Mouse (Mus musculus) spleen, adult 2 months (tissue): ENCODE data around the gene D230025D16Rik. TPM values are rescaled to one million over a fixed set of nuclear protein-coding genes. Genes with fewer than 3 reads are reported as not detected.
"Not testable (repeated sequence)": the region's sequence is repeated elsewhere in the genome, so short reads cannot be mapped to it uniquely, and the experiment has no call there.

ENCODE experiments used
- DNase-seq, 2 experiments: peaks; one replicate each; pipeline versions ENCODE4 v3.0.0 to v3.0.0-alpha.2; 2012 to 2021; ENCODE audit warnings: low spot score in 2 of 2, low read depth in 1 of 2
- H3K27ac ChIP-seq: fragments of 200-500 bp; 2 replicates; pipeline ENCODE4 v1.5.1; 2012; ENCODE audit warnings: low read length, inconsistent platforms; ENCODE audit not compliant: insufficient read depth
- H3K27me3 ChIP-seq: fragments of 200-500 bp; 2 replicates; pipeline ENCODE4 v1.6.1; 2012; ENCODE audit warnings: mild to moderate bottlenecking, moderate library complexity, low read length, inconsistent platforms; ENCODE audit not compliant: control insufficient read depth, insufficient read depth
- H3K36me3 ChIP-seq: fragments of 200-500 bp; 2 replicates; pipeline ENCODE4 v1.6.1; 2012; ENCODE audit warnings: mild to moderate bottlenecking, low read length, inconsistent platforms; ENCODE audit not compliant: control insufficient read depth, insufficient read depth
- H3K4me1 ChIP-seq: fragments of 200-500 bp; 2 replicates; pipeline ENCODE4 v1.6.1; 2011; ENCODE audit warnings: inconsistent platforms; ENCODE audit not compliant: control insufficient read depth, insufficient read depth, insufficient read length
- H3K4me3 ChIP-seq: fragments of 200-500 bp; 2 replicates; pipeline ENCODE4 v1.5.1; 2011; ENCODE audit warnings: mild to moderate bottlenecking, inconsistent platforms; ENCODE audit not compliant: insufficient read depth, insufficient read length; ENCODE audit errors: extremely low read depth
- CTCF ChIP-seq: fragments of 200-500 bp; IDR thresholded peaks from 2 replicates; pipeline ENCODE4 v1.5.1; 2011; ENCODE audit warnings: mild to moderate bottlenecking, inconsistent platforms; ENCODE audit not compliant: insufficient read depth, insufficient read length, insufficient replicate concordance; ENCODE audit errors: extremely low read depth
- POLR2A ChIP-seq: fragments of 200-500 bp; IDR thresholded peaks from 2 replicates; pipeline ENCODE4 v1.6.1; 2011; ENCODE audit warnings: low read depth, low read length, inconsistent platforms
- WGBS: fragments of 180-500 bp; shearing (Covaris S2); methylation state at CpG from one replicate; pipeline ENCODE4 v1.1.7; 2018; 5-methylcytosine and 5-hydroxymethylcytosine counted together
- polyA plus RNA-seq: library from polyadenylated mRNA; depleted of rRNA; stranded (reverse); fragments of >200 nt; gene quantifications from 2 replicates; pipeline ENCODE4 v1.2.3, GENCODE M21; 2012

D230025D16Rik gene
- polyA plus RNA-seq, 1 experiment: 13.6 TPM

- WGBS: under 1% methylated on average over 53 of the region's 53 CpGs
- TF ChIP-seq CTCF (no peak), POLR2A (peak; percentile 9)
- DNase-seq: peak; percentile 92 to 95
- Histone ChIP-seq H3K4me3 (peak overlapping the region; percentile 85), H3K36me3 (no peaks in the 10 kb centered on the region), H3K27ac (peak overlapping the region; percentile 75), H3K4me1 (peaks cover 11% of the 10 kb centered on the region), H3K27me3 (no peaks in the 10 kb centered on the region)
Measured at GRCm38 (mm10) chr8:105288958-105289732, 64.2 kb downstream of the D230025D16Rik start.

- peak in 1 of 2 experiments; percentile 45 for DNase-seq
- 8% methylated on average over 43 of the region's 43 CpGs for WGBS
- TF ChIP-seq CTCF: peak; percentile 22; the same call in 1 of the 2 replicates
- TF ChIP-seq POLR2A: no peak
- Histone ChIP-seq H3K36me3 (no peaks in the 10 kb centered on the region), H3K4me1 (peaks cover 11% of the 10 kb centered on the region), H3K27ac (peak within 1 kb of the TSS; percentile 75), H3K4me3 (peak within 1 kb of the TSS; percentile 85), H3K27me3 (no peaks in the 10 kb centered on the region)
Measured at GRCm38 (mm10) chr8:105289805-105290460, 65.0 kb downstream of the D230025D16Rik start, which contains the start of gene 4931428F04Rik. TSS of gene 4931428F04Rik (minus strand) at chr8:105289864.

- 27% methylated on average over 31 of the region's 31 CpGs for WGBS
- DNase-seq: peak; percentile 72 to 88
- H3K27me3 ChIP-seq: no peaks in the 10 kb centered on the region
- peaks cover 11% of the 10 kb centered on the region for H3K4me1 ChIP-seq
- no peak for TF ChIP-seq POLR2A
- peak; percentile 93; the same call in 1 of the 2 replicates for TF ChIP-seq CTCF
- no peak overlapping the region for H3K4me3 ChIP-seq
- no peak overlapping the region for H3K27ac ChIP-seq
- H3K36me3 ChIP-seq: no peaks in the 10 kb centered on the region
Measured at GRCm38 (mm10) chr8:105290554-105291314, 65.8 kb downstream of the D230025D16Rik start.

- not testable (repeated sequence) for H3K27me3 ChIP-seq, H3K36me3 ChIP-seq, DNase-seq, H3K27ac ChIP-seq, H3K4me3 ChIP-seq
- peaks cover 11% of the 10 kb centered on the region for H3K4me1 ChIP-seq
- 85% methylated on average over 8 of the region's 8 CpGs for WGBS
Measured at GRCm38 (mm10) chr8:105291364-105291763, 66.4 kb downstream of the D230025D16Rik start.

GRCm38 (mm10) chr8:105291802-105292201 is 66.9 kb downstream of the D230025D16Rik start:
- H3K4me1 ChIP-seq: peaks cover 11% of the 10 kb centered on the region
- H3K4me3 ChIP-seq, H3K27me3 ChIP-seq, DNase-seq, H3K36me3 ChIP-seq, H3K27ac ChIP-seq: not testable (repeated sequence)
- WGBS: 68% methylated on average over 3 of the region's 3 CpGs
- 0 out of 2 replicates have a peak, but pooled peaks have one; percentile 4 for TF ChIP-seq CTCF

- Histone ChIP-seq H3K4me1 (peaks cover 11% of the 10 kb centered on the region), H3K36me3 (no peaks in the 10 kb centered on the region), H3K4me3 (no peak overlapping the region), H3K27ac (no peak overlapping the region), H3K27me3 (no peaks in the 10 kb centered on the region)
- 94% methylated on average over 7 of the region's 7 CpGs for WGBS
- DNase-seq: no peak
- TF ChIP-seq POLR2A: no peak
- no peak for TF ChIP-seq CTCF
Measured at GRCm38 (mm10) chr8:105292471-105292870, 67.5 kb downstream of the D230025D16Rik start.
